Mouse (Mus musculus) gastrocnemius, postnatal 14 days (tissue): ENCODE measurements around the gene Rasl12. TPM values are rescaled to one million over a fixed set of nuclear protein-coding genes. Genes with fewer than 3 reads are reported as not detected.

Source experiments
- DNase-seq: peaks from one replicate; pipeline ENCODE4 v3.0.0; 2021; ENCODE audit warnings: mixed read lengths
- intact Hi-C: fragments of 180-260 bp; cut with DNase I; formaldehyde crosslinking; loops from one replicate; pipeline ENCODE4 v1.15.1; 2025; ENCODE audit warnings: low total_unique reads
- total RNA-seq, 2 experiments: library from RNA; stranded (reverse); gene quantifications; 2 replicates each; pipeline ENCODE4 v1.2.3; 2021

Gene Rasl12
- total RNA-seq, 2 experiments from 2014 or later, result 6.7 to 7.7 TPM

DNA sequence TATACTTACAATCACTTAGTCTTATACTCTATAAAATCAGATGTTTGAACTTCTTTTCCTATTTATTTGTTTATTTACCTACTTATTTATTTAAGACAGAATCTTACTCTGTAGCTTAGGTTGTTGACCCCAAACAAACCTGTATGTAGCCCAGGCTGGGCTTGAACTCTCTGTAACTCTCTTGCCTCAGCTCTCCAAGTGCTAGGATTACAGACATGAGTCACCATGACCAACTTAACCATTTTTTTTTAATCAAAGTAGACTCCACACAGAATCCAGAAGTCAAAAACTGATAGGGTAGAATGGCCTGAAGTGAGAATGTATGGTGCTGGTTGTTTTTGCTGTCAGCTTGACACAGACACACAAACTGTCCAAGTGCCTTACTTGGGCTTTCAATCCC lies 32.1 kb downstream of the Rasl12 start:
- DNase-seq, result no peak
- intact Hi-C loops, result loop anchor here (5.0 kb wide), 1 partner anchor 38 kb away; the partner anchor contains the start of gene Kbtbd13

GRCm38 (mm10) chr9:65430921-65431320 lies 32.6 kb downstream of the Rasl12 start:
- intact Hi-C loops, result loop anchor here (5.0 kb wide), 1 partner anchor 39 kb away; the partner anchor contains the start of gene Kbtbd13

DNA sequence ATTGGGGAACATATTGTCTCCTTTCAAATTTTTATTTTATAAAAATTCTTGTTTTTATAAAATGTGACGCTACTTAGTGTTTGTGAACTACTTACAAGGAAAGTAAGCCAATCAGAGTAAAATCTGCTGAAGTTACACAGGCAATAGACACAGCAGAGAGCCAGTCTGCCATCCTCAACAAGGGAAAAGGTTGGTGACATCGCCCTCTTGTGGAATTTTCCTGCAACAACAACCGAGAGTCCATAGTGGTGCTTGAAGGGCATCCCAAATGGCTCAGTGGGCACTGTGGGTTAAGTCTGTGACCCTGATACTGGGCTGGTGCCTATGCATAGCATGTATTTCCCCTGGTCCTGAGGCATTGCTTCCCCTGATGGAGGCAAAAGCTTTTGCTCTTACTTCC lies 33.9 kb downstream of the Rasl12 start:
- intact Hi-C loops, result loop anchor here (5.0 kb wide), 1 partner anchor 40 kb away; the partner anchor contains the start of gene Kbtbd13

More at GRCm38 (mm10) chr9:65430921-65431320, 32.6 kb downstream of the Rasl12 start:
- no peak for DNase-seq

GRCm38 (mm10) chr9:65434140-65434539 lies 35.8 kb downstream of the Rasl12 start:
- intact Hi-C loops, result loop anchor here (5.0 kb wide), 1 partner anchor 42 kb away; the partner anchor contains the start of gene Kbtbd13
- DNase-seq, result peak; percentile 13

More for the DNA sequence above, 33.9 kb downstream of the Rasl12 start:
- DNase-seq, result peak; percentile 76

DNA sequence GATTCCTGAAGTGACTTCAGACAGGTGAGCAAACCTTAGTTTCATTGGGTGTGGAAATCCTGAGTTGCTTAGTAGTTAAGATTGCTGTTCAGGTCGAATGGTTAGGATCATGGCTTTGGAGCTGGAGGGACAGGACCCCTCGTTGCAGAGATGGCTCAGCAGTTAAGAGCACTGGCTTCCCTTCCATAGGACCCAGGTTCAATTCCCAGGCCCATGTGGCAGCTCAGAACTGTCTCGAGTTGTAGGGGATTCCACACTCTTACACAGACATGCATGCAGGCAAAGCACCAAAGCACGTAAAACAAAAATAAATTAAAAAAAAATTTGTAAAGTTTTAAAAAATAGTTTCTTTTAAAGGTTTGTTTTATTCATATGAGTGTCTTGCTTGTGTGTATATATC lies 36.9 kb downstream of the Rasl12 start:
- intact Hi-C loops, result no loop called here
- DNase-seq, result no peak

- intact Hi-C loops, result no loop called here
- DNase-seq, result peak; percentile 94
These were observed 37.5 kb downstream of the Rasl12 start, which contains the start of gene Mtfmt for GRCm38 (mm10) chr9:65435671-65436301. Mtfmt (plus strand) TSS chr9:65435782.

DNA sequence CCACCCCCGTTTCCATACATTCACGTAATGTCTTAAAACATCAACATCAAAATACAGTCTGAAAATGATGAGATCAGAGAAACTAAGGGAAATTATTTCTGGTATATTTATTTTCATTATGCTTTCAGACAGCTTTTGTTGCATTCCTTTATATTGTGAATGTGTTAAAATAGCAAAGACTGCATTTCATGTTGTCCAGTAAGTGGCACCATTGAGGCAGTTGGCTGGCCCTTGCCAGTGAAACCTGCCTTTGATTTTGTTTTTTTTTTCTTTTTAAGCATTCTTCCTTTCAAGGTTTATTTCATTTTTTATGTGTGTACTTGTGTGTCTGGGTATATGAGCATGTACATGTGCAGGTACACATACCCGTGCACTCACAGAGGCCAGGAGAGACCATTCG lies 46.4 kb downstream of the Rasl12 start:
- no peak for DNase-seq
- intact Hi-C loops, result no loop called here

DNA sequence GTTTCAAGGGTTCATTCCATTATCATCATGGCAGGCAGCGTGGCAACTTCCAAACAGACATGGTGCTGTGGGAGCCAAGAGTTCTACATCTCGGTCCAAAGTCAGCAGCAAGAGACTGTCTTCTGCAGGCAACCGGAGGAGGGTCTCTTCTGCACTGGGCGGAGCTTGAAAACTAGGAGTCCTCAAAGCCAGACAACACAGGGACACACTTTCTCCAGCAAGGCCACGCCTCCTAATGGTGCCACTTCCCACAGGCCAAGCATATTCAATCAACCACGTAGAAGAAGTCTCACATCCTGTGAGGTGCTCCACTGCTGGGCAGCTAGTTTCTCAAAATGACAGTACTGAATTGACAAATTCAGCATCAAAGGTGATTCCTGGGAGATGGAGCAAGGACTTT lies 49.6 kb downstream of the Rasl12 start:
- DNase-seq, result no peak
- intact Hi-C loops, result no loop called here

DNA sequence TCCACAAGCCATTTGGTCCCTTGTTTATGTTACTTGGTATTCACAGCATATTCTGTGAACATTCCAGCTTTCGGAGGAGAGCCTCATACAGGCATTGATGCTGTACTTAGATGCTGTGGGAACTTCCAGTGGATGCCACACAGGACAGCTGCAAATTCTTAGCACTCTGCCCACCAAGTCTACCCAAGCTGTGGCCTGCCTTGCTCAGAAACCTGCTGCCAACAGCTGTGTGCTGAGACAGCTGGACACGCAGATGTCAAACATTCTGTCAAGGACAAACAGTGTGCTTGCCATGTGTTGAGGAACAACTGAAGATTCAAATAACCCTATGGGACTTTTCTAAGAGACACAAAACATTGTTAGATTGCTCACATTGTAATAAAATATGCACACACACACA lies 60.7 kb downstream of the Rasl12 start:
- peak; percentile 19 for DNase-seq
- intact Hi-C loops, result no loop called here

GRCm38 (mm10) chr9:65460198-65460597 lies 61.9 kb downstream of the Rasl12 start:
- intact Hi-C loops, result no loop called here
- no peak for DNase-seq

GRCm38 (mm10) chr9:65460732-65461442 lies 62.6 kb downstream of the Rasl12 start, which contains the start of gene Spg21:
Spg21 (plus strand) TSS chr9:65460947.
- intact Hi-C loops, result no loop called here
- DNase-seq, result peak; percentile 94

GRCm38 (mm10) chr9:65462544-65462943 lies 64.2 kb downstream of the Rasl12 start:
- intact Hi-C loops, result no loop called here
- DNase-seq, result no peak

DNA sequence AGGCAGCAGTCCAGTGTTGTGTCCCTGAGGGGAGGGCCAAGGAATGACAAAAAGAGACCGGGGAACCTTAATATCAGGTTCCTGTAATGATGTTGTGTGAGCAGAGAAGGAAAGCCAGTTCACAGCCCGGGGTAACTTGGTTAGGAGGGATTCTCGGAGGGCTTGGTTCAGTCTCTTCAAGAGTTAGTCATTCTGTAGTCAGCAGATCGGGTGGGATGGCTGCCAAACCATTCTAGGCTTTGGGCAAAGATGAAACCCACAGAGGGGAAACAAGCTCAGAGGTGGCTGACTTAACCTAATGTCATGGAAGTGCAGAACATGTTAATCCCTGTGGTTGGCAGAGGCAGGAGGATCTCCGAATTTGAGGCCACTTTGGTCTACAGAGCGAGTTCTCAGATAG lies 65.9 kb downstream of the Rasl12 start:
- peak; percentile 41 for DNase-seq
- intact Hi-C loops, result no loop called here

Other genes with a start within 250 kb of the Rasl12 start
- gene Parp16, start 203.2 kb upstream of the Rasl12 start, total RNA-seq, result 1 to 10 TPM; 4.9 to 5.4 TPM
- 100 to 1,000 TPM in 1 of 2 experiments, 10 to 100 TPM in 1; 63.1 to 122 TPM for gene Cilp, start 133.3 kb upstream of the Rasl12 start, total RNA-seq
- 10 to 100 TPM; 56.9 to 75.9 TPM for gene Clpx, start 104.2 kb upstream of the Rasl12 start, total RNA-seq
- 10 to 100 TPM in 1 of 2 experiments, 1 to 10 TPM in 1; 9.1 to 13.2 TPM for gene Pdcd7, start 52.4 kb upstream of the Rasl12 start, total RNA-seq
- gene Ubap1l, start 37.5 kb upstream of the Rasl12 start, total RNA-seq, result under 1 TPM; 0.14 to 0.38 TPM
- 10 to 100 TPM in 1 of 2 experiments, 1 to 10 TPM in 1; 5.5 to 10.2 TPM for gene Kbtbd13, start 6.9 kb upstream of the Rasl12 start, total RNA-seq
- not detected for gene Slc51b, start 24.4 kb downstream of the Rasl12 start, total RNA-seq
- 1 to 10 TPM; 4.7 to 5.9 TPM for gene Mtfmt, start 37.3 kb downstream of the Rasl12 start, total RNA-seq
- gene Spg21, start 62.4 kb downstream of the Rasl12 start, total RNA-seq, result 10 to 100 TPM; 23.8 to 29.2 TPM
- gene Ankdd1a, start 121.7 kb downstream of the Rasl12 start, total RNA-seq, result not detected
- gene Plekho2, start 181.5 kb downstream of the Rasl12 start, total RNA-seq, result 10 to 100 TPM in 1 of 2 experiments, 1 to 10 TPM in 1; 8.3 to 10.7 TPM
- under 1 TPM; 0.44 to 0.57 TPM for gene Pif1, start 188.7 kb downstream of the Rasl12 start, total RNA-seq
- gene Rbpms2, start 231.1 kb downstream of the Rasl12 start, total RNA-seq, result 1 to 10 TPM; 2.2 to 2.6 TPM